Mouse (Mus musculus) cerebellum, adult 2 months (tissue): ENCODE measurements around the gene Sh3gl3.

Source experiments
- CTCF ChIP-seq: fragments of 200-500 bp; IDR thresholded peaks from 2 replicates; pipeline ENCODE4 v1.5.1; 2011; ENCODE audit warnings: low read depth, mild to moderate bottlenecking, control low read depth, low read length, moderate library complexity, borderline replicate concordance; ENCODE audit not compliant: insufficient read depth
- POLR2A ChIP-seq: fragments of 200-500 bp; IDR thresholded peaks from 2 replicates; pipeline ENCODE4 v1.6.1; 2011; ENCODE audit warnings: low read length, control low read depth, borderline replicate concordance; ENCODE audit not compliant: insufficient read depth

DNA sequence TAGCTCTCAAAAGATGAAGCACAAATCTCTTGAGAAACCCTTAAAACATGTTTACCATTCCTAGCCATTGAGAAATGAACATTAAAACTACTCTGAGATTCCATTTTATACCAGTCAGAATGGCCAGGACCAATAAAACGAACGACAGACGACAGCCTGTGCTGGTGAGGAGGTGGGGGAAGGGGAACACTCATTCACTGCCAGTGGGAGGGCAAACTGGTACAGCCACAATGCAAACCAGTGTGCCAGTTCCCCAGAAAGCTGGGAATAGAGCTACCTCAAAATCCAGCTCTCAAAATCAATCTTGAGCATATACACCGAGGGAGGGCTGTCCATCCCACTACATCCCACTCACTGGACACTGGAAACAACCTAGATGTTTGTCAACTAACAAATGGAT, 153.6 kb downstream of the Sh3gl3 start:
- TF ChIP-seq POLR2A (no peak), CTCF (no peak)
